In the genomic region with DNA sequence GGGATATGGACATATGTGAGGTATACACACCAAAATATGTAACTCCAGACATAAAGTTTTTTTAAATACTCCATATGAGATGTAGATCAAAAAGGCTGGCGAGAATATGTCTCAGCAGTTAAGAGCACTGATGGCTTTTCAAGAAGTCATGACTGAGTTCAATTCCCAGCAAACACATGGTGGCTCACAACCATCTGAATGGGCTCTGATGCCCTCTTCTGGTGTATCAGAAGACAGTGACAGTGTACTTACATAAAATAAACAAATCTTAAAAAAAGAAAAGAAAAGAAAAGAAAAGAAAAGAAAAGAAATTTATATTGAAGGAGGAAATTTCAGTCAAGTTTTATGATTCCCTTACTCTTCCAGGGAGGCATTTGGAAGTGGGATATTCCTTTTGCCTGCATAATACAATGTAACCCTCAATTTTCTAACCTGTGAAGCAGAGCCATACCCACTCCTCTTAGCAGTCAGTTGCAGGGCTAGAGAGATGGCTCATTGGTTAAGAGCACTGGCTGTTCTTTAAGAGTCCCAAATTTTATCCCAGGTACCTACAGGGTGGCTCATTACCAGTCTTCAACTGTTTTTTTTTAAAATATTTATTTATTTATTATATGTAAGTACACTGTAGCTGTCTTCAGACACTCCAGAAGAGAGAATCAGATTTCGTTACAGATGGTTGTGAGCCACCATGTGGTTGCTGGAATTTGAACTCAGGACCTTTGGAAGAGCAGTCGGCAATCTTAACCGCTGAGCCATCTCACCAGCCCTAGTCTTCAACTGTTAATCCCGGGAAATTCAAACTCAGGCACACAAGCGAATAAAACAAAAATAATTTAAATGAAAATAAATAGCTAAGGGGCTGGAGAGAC, we compare ENCODE assay signal across 7 mouse cellular contexts. TPM values are rescaled to one million over a fixed set of nuclear protein-coding genes. Genes with fewer than 3 reads are reported as not detected.
DNase-seq lines count a peak whose midpoint lies in the region; ATAC-seq lines count a peak whose summit lies in the region.

No protein-coding gene starts in this region.

- peaks cover 8% of the 10 kb centered on the region for H3K4me1 ChIP-seq in intestine, embryonic 16.5 days (ENCODE audit: control insufficient read depth, insufficient read depth, low read length)
- H3K4me1 ChIP-seq in neural tube, embryonic 15.5 days = peaks cover 15% of the 10 kb centered on the region

- H3K27ac ChIP-seq in intestine, embryonic 16.5 days (ENCODE audit: low read length) = peak overlapping the region; percentile 86
- peak overlapping the region; percentile 95 for H3K27ac ChIP-seq in neural tube, embryonic 15.5 days (replicated peaks)

- peak; percentile 1; the same call in 1 of the 2 replicates for ATAC-seq in intestine, embryonic 16.5 days
- no peak for ATAC-seq in neural tube, embryonic 15.5 days (ENCODE audit: low FRiP score)

- WGBS in intestine, embryonic 16.5 days = 9% methylated on average over 6 of the region's 6 CpGs
- 14% methylated on average over 6 of the region's 6 CpGs for WGBS in neural tube, embryonic 15.5 days

- peak; percentile 41 to 47 for DNase-seq in spleen, postnatal 36 days (ENCODE audit: low spot score in 2 of 2)
- no peak for DNase-seq in spleen, adult 12 weeks (ENCODE audit: low spot score)
- peak; percentile 50 for DNase-seq in embryo, embryonic 10 days (ENCODE audit: low spot score)
- no peak for DNase-seq in layer of hippocampus, postnatal 36 days
- no peak for DNase-seq in c-Kit-positive CD71-positive TER-119-positive erythroid progenitor cells, embryonic 14.5 days (ENCODE audit: low spot score)

- no peak overlapping the region for H3K4me2 ChIP-seq in intestine, embryonic 16.5 days (ENCODE audit: low read depth, low read length)
- H3K4me2 ChIP-seq in neural tube, embryonic 15.5 days = peak overlapping the region; percentile 60; the same call in 1 of the 2 replicates

- H3K27me3 ChIP-seq in intestine, embryonic 16.5 days (replicated peaks; ENCODE audit: control insufficient read depth, insufficient read depth, low read length) = no peaks in the 10 kb centered on the region
- no peaks in the 10 kb centered on the region for H3K27me3 ChIP-seq in neural tube, embryonic 15.5 days (replicated peaks)

- no peaks in the 10 kb centered on the region for H3K36me3 ChIP-seq in intestine, embryonic 16.5 days (ENCODE audit: control insufficient read depth, insufficient read depth, low read length)
- H3K36me3 ChIP-seq in neural tube, embryonic 15.5 days = no peaks in the 10 kb centered on the region

- no peaks in the 10 kb centered on the region for H3K9me3 ChIP-seq in intestine, embryonic 16.5 days (ENCODE audit: control insufficient read depth, low read length)
- H3K9me3 ChIP-seq in neural tube, embryonic 15.5 days (replicated peaks) = no peaks in the 10 kb centered on the region

- no peak overlapping the region for H3K9ac ChIP-seq in intestine, embryonic 16.5 days (ENCODE audit: low read depth, low read length)
- H3K9ac ChIP-seq in neural tube, embryonic 15.5 days (replicated peaks) = no peak overlapping the region

- no peak overlapping the region for H3K4me3 ChIP-seq in intestine, embryonic 16.5 days (ENCODE audit: low read length)
- no peak overlapping the region for H3K4me3 ChIP-seq in neural tube, embryonic 15.5 days (replicated peaks)

RNA-seq across cellular contexts. Expression of a gene that starts 5.1 kb away (rescaled TPM):
- 39.8 and 41.1 TPM in 2 replicates for polyA plus RNA-seq in intestine, embryonic 16.5 days (2015; fragmentation: Nextera tagmentation; extraction: Ambion mirVana)
- 36.5 and 43.6 TPM in 2 replicates for polyA plus RNA-seq in neural tube, embryonic 15.5 days (2015; fragmentation: Nextera tagmentation; extraction: Ambion mirVana)
- 10 to 100 TPM; 23.6 to 23.7 TPM for total RNA-seq in layer of hippocampus, postnatal 36 days (2021)

RNA-seq across cellular contexts. Expression of a gene that starts 7.7 kb away (rescaled TPM):
- polyA plus RNA-seq in intestine, embryonic 16.5 days (2015; fragmentation: Nextera tagmentation; extraction: Ambion mirVana) = 25.9 and 30.2 TPM in 2 replicates
- 37.7 and 39.0 TPM in 2 replicates for polyA plus RNA-seq in neural tube, embryonic 15.5 days (2015; fragmentation: Nextera tagmentation; extraction: Ambion mirVana)
- 10 to 100 TPM; 21.3 to 24.7 TPM for total RNA-seq in layer of hippocampus, postnatal 36 days (2021)

RNA-seq across cellular contexts. Expression of a gene that starts 34.1 kb away (rescaled TPM):
- polyA plus RNA-seq in intestine, embryonic 16.5 days (2015; fragmentation: Nextera tagmentation; extraction: Ambion mirVana) = 5.3 and 7.8 TPM in 2 replicates
- 3.4 and 3.5 TPM in 2 replicates for polyA plus RNA-seq in neural tube, embryonic 15.5 days (2015; fragmentation: Nextera tagmentation; extraction: Ambion mirVana)
- 1 to 10 TPM; 1.2 to 2.6 TPM for total RNA-seq in layer of hippocampus, postnatal 36 days (2021)

RNA-seq across cellular contexts. Expression of a gene that starts 57.0 kb away (rescaled TPM):
- 62.4 and 73.7 TPM in 2 replicates for polyA plus RNA-seq in intestine, embryonic 16.5 days (2015; fragmentation: Nextera tagmentation; extraction: Ambion mirVana)
- polyA plus RNA-seq in neural tube, embryonic 15.5 days (2015; fragmentation: Nextera tagmentation; extraction: Ambion mirVana) = 97.4 and 104 TPM in 2 replicates
- total RNA-seq in layer of hippocampus, postnatal 36 days (2021) = 10 to 100 TPM; 43.8 to 47.7 TPM

Comparison
In these comparisons a context has a peak if more than half of its experiments do, and no peak if none do; other contexts are left out.
1. DNase-seq: peak in spleen, postnatal 36 days (2 of 2) and embryo, embryonic 10 days (single experiment); none in spleen, adult 12 weeks (single experiment), layer of hippocampus, postnatal 36 days (0 of 2) and c-Kit-positive CD71-positive TER-119-positive erythroid progenitor cells, embryonic 14.5 days (single experiment).